In the genomic region with DNA sequence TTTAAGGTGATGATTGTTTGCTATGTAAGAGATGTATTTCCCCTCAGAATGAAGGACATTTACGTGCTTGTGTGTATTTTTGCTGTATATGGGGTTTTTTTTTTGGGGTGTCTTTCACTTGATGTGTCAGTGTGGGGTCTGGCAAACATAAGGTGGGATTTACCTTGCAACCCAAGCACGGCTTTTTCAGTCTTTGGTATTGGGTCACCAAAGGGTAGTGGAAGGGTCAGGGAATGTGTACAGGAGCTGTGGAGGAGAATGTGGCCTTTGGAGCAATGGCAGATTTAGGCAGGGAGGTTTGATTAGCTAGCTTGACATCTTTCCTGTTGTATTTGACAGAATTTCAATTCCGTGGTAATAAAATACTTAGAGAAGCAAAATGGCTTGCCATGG, we compare ENCODE assay signal across 8 mouse cellular contexts. TPM values are rescaled to one million over a fixed set of nuclear protein-coding genes. Genes with fewer than 3 reads are reported as not detected.
DNase-seq lines count a peak whose midpoint lies in the region; ATAC-seq and TF ChIP-seq lines count a peak whose summit lies in the region.

No protein-coding gene starts in this region.

- 0 out of 2 replicates have a peak overlapping the region, but pooled peaks have one; percentile 23 for H3K9ac ChIP-seq in lung, postnatal 0 days (replicated peaks; ENCODE audit: low read depth)
- peak overlapping the region; percentile 44; the same call in 1 of the 2 replicates for H3K9ac ChIP-seq in limb, embryonic 12.5 days (replicated peaks)
- H3K9ac ChIP-seq in stomach, embryonic 15.5 days = no peak overlapping the region; the same call in 1 of the 2 replicates

- WGBS in lung, postnatal 0 days = 58% methylated on average over 3 of the region's 3 CpGs
- 42% methylated on average over 3 of the region's 3 CpGs for WGBS in limb, embryonic 12.5 days
- WGBS in stomach, embryonic 15.5 days = 48% methylated on average over 3 of the region's 3 CpGs

- TF ChIP-seq CTCF in lung, postnatal 0 days (IDR thresholded peaks at IDR 0.05) = no peak

- peaks cover 4% of the 10 kb centered on the region; the same call in 1 of the 2 replicates for H3K4me1 ChIP-seq in lung, postnatal 0 days (ENCODE audit: insufficient read depth, low read depth, low read length)
- H3K4me1 ChIP-seq in limb, embryonic 12.5 days (replicated peaks) = peaks cover 10% of the 10 kb centered on the region
- 0 out of 2 replicates have a peak, but pooled peaks cover 8% of the 10 kb centered on the region for H3K4me1 ChIP-seq in stomach, embryonic 15.5 days

- peak overlapping the region; percentile 53 for H3K4me2 ChIP-seq in lung, postnatal 0 days (replicated peaks; ENCODE audit: low read depth, low read length)
- peak overlapping the region; percentile 60 for H3K4me2 ChIP-seq in limb, embryonic 12.5 days
- peak overlapping the region; percentile 60 for H3K4me2 ChIP-seq in stomach, embryonic 15.5 days

- peak overlapping the region; percentile 38 for H3K4me3 ChIP-seq in lung, postnatal 0 days (ENCODE audit: low read depth, low read length)
- H3K4me3 ChIP-seq in limb, embryonic 12.5 days (replicated peaks) = peak overlapping the region; percentile 38
- H3K4me3 ChIP-seq in stomach, embryonic 15.5 days (replicated peaks) = peak overlapping the region; percentile 40

- no peaks in the 10 kb centered on the region for H3K9me3 ChIP-seq in lung, postnatal 0 days (ENCODE audit: low read length)
- no peaks in the 10 kb centered on the region for H3K9me3 ChIP-seq in limb, embryonic 12.5 days
- no peaks in the 10 kb centered on the region for H3K9me3 ChIP-seq in stomach, embryonic 15.5 days

- H3K27me3 ChIP-seq in lung, postnatal 0 days (replicated peaks; ENCODE audit: insufficient read depth, low read length) = no peaks in the 10 kb centered on the region
- no peaks in the 10 kb centered on the region for H3K27me3 ChIP-seq in limb, embryonic 12.5 days
- no peaks in the 10 kb centered on the region for H3K27me3 ChIP-seq in stomach, embryonic 15.5 days (replicated peaks)

- DNase-seq in cerebellum, adult 8-10 months = peak; percentile 43
- no peak for DNase-seq in cerebellum, adult 11-12 months
- no peak for DNase-seq in lung, postnatal 0 days (ENCODE audit: low spot score)
- DNase-seq in lung, postnatal 4 days = no peak
- DNase-seq in thymus, postnatal 10 days (ENCODE audit: low spot score in 2 of 2) = no peak

- H3K27ac ChIP-seq in lung, postnatal 0 days (ENCODE audit: low read length) = peak overlapping the region; percentile 38; the same call in 1 of the 2 replicates
- H3K27ac ChIP-seq in limb, embryonic 12.5 days = peak overlapping the region; percentile 73; the same call in 1 of the 2 replicates
- peak overlapping the region; percentile 80; the same call in 1 of the 2 replicates for H3K27ac ChIP-seq in stomach, embryonic 15.5 days

- no peak for TF ChIP-seq EP300 in lung, postnatal 0 days (IDR thresholded peaks at IDR 0.05)

- no peaks in the 10 kb centered on the region for H3K36me3 ChIP-seq in lung, postnatal 0 days (ENCODE audit: insufficient read depth, low read length)
- H3K36me3 ChIP-seq in limb, embryonic 12.5 days = no peaks in the 10 kb centered on the region
- no peaks in the 10 kb centered on the region for H3K36me3 ChIP-seq in stomach, embryonic 15.5 days

- no peak for ATAC-seq in lung, postnatal 0 days
- no peak for ATAC-seq in limb, embryonic 12.5 days (ENCODE audit: insufficient number of reproducible peaks, insufficient read depth, low FRiP score, low TSS enrichment, low read depth)
- ATAC-seq in stomach, embryonic 15.5 days (ENCODE audit: insufficient read depth, low FRiP score, low read depth) = no peak
- ATAC-seq in activated CD4-positive, CD25-positive, alpha-beta regulatory T cell, adult 4 months = no peak

RNA-seq across cellular contexts. Expression of a gene that starts 52.2 kb away (rescaled TPM):
- 12.1 and 13.1 TPM in 2 replicates for polyA plus RNA-seq in lung, postnatal 0 days (2015; fragmentation: Nextera tagmentation; extraction: Ambion mirVana)
- 35.6 and 38.1 TPM in 2 replicates for polyA plus RNA-seq in limb, embryonic 12.5 days (2016; fragmentation: Nextera tagmentation; extraction: Ambion mirVana)
- 24.9 and 25.9 TPM in 2 replicates for polyA plus RNA-seq in stomach, embryonic 15.5 days (2015; fragmentation: Nextera tagmentation; extraction: Ambion mirVana)
- 10 to 100 TPM in 1 of 2 experiments, 1 to 10 TPM in 1; 8.5 to 10.3 TPM for polyA plus RNA-seq in activated CD4-positive, CD25-positive, alpha-beta regulatory T cell, adult 4 months (2017; shearing (Covaris generic))
